Mouse (Mus musculus): ENCODE results near the gene Map2k5. TPM values are rescaled to one million over a fixed set of nuclear protein-coding genes. Genes with fewer than 3 reads are reported as not detected.

Map2k5 gene
- polyA plus RNA-seq, 1 experiment: 32.7 TPM

- Histone ChIP-seq H3K4me1 (ENCODE audit: control insufficient read depth, insufficient read depth, low read length) (no peaks in the 10 kb centered on the region), H3K27ac (ENCODE audit: insufficient read depth, low read length) (no peak overlapping the region), H3K4me3 (ENCODE audit: insufficient read depth, low read length) (no peak overlapping the region)
- no peak for TF ChIP-seq POLR2A (IDR thresholded peaks at IDR 0.05; ENCODE audit: extremely low read depth, insufficient read depth, low read length)
- TF ChIP-seq CTCF (IDR thresholded peaks at IDR 0.05; ENCODE audit: extremely low read depth, insufficient read depth, low read length): no peak
Observed at GRCm38 (mm10) chr9:63146126-63146855, 231.4 kb downstream of the Map2k5 start.

GRCm38 (mm10) chr9:63145249-63146125, 232.2 kb downstream of the Map2k5 start:
- Histone ChIP-seq H3K4me1 (ENCODE audit: control insufficient read depth, insufficient read depth, low read length) (no peaks in the 10 kb centered on the region), H3K4me3 (ENCODE audit: insufficient read depth, low read length) (no peak overlapping the region), H3K27ac (ENCODE audit: insufficient read depth, low read length) (no peak overlapping the region)
- no peak for TF ChIP-seq POLR2A (IDR thresholded peaks at IDR 0.05; ENCODE audit: extremely low read depth, insufficient read depth, low read length)
- no peak for TF ChIP-seq CTCF (IDR thresholded peaks at IDR 0.05; ENCODE audit: extremely low read depth, insufficient read depth, low read length)

GRCm38 (mm10) chr9:63144502-63145248, 233.0 kb downstream of the Map2k5 start:
- TF ChIP-seq CTCF (IDR thresholded peaks at IDR 0.05; ENCODE audit: extremely low read depth, insufficient read depth, low read length) (no peak), POLR2A (IDR thresholded peaks at IDR 0.05; ENCODE audit: extremely low read depth, insufficient read depth, low read length) (no peak)

GRCm38 (mm10) chr9:63143641-63144501, 233.8 kb downstream of the Map2k5 start:
- no peak for TF ChIP-seq CTCF (IDR thresholded peaks at IDR 0.05; ENCODE audit: extremely low read depth, insufficient read depth, low read length)
- TF ChIP-seq POLR2A (IDR thresholded peaks at IDR 0.05; ENCODE audit: extremely low read depth, insufficient read depth, low read length): no peak
- H3K27ac ChIP-seq (ENCODE audit: insufficient read depth, low read length): no peak overlapping the region
- no peak overlapping the region for H3K4me3 ChIP-seq (ENCODE audit: insufficient read depth, low read length)
- H3K4me1 ChIP-seq (ENCODE audit: control insufficient read depth, insufficient read depth, low read length): no peaks in the 10 kb centered on the region

More at GRCm38 (mm10) chr9:63144502-63145248, 233.0 kb downstream of the Map2k5 start:
- Histone ChIP-seq H3K27ac (ENCODE audit: insufficient read depth, low read length) (no peak overlapping the region), H3K4me3 (ENCODE audit: insufficient read depth, low read length) (no peak overlapping the region), H3K4me1 (ENCODE audit: control insufficient read depth, insufficient read depth, low read length) (no peaks in the 10 kb centered on the region)

GRCm38 (mm10) chr9:63143227-63143626, 234.5 kb downstream of the Map2k5 start:
- TF ChIP-seq POLR2A (IDR thresholded peaks at IDR 0.05; ENCODE audit: extremely low read depth, insufficient read depth, low read length) (no peak), CTCF (IDR thresholded peaks at IDR 0.05; ENCODE audit: extremely low read depth, insufficient read depth, low read length) (no peak)
- no peak overlapping the region for H3K27ac ChIP-seq (ENCODE audit: insufficient read depth, low read length)
- no peak overlapping the region for H3K4me3 ChIP-seq (ENCODE audit: insufficient read depth, low read length)
- H3K4me1 ChIP-seq (ENCODE audit: control insufficient read depth, insufficient read depth, low read length): no peaks in the 10 kb centered on the region

GRCm38 (mm10) chr9:63142335-63143036, 235.2 kb downstream of the Map2k5 start:
- no peak overlapping the region for H3K4me3 ChIP-seq (ENCODE audit: insufficient read depth, low read length)
- no peak overlapping the region for H3K27ac ChIP-seq (ENCODE audit: insufficient read depth, low read length)
- TF ChIP-seq POLR2A (IDR thresholded peaks at IDR 0.05; ENCODE audit: extremely low read depth, insufficient read depth, low read length) (no peak), CTCF (IDR thresholded peaks at IDR 0.05; ENCODE audit: extremely low read depth, insufficient read depth, low read length) (no peak)
- no peaks in the 10 kb centered on the region for H3K4me1 ChIP-seq (ENCODE audit: control insufficient read depth, insufficient read depth, low read length)

- H3K4me3 ChIP-seq (ENCODE audit: insufficient read depth, low read length): no peak overlapping the region
- H3K4me1 ChIP-seq (ENCODE audit: control insufficient read depth, insufficient read depth, low read length): no peaks in the 10 kb centered on the region
- TF ChIP-seq CTCF (IDR thresholded peaks at IDR 0.05; ENCODE audit: extremely low read depth, insufficient read depth, low read length): no peak
- TF ChIP-seq POLR2A (IDR thresholded peaks at IDR 0.05; ENCODE audit: extremely low read depth, insufficient read depth, low read length): no peak
- H3K27ac ChIP-seq (ENCODE audit: insufficient read depth, low read length): no peak overlapping the region
Observed at GRCm38 (mm10) chr9:63141641-63142334, 235.9 kb downstream of the Map2k5 start.

GRCm38 (mm10) chr9:63140211-63140610, 237.5 kb downstream of the Map2k5 start:
- Histone ChIP-seq H3K4me1 (ENCODE audit: control insufficient read depth, insufficient read depth, low read length) (no peaks in the 10 kb centered on the region; the same call in 1 of the 2 replicates), H3K27ac (ENCODE audit: insufficient read depth, low read length) (no peak overlapping the region), H3K4me3 (ENCODE audit: insufficient read depth, low read length) (no peak overlapping the region)
- TF ChIP-seq CTCF (IDR thresholded peaks at IDR 0.05; ENCODE audit: extremely low read depth, insufficient read depth, low read length) (no peak), POLR2A (IDR thresholded peaks at IDR 0.05; ENCODE audit: extremely low read depth, insufficient read depth, low read length) (no peak)

Measured in cortical plate, adult 2 months (tissue).